36 mouse cellular contexts compared by ENCODE assay signal in genomic region chr1:157110287-157110835, GRCm38 (mm10). TPM values are rescaled to one million over a fixed set of nuclear protein-coding genes. Genes with fewer than 3 reads are reported as not detected.
A peak's percentile ranks its signal among the peaks of the same experiment; 100 is the strongest.
DNase-seq lines count a peak whose midpoint lies in the region; ATAC-seq and TF ChIP-seq lines count a peak whose summit lies in the region.
"Had no signal": no experiment of that assay in that cellular context is flagged by ENCODE, and none has a peak within 500 bp of the region (broad histone marks: within the 10 kb centered on the region; RNA-seq: fewer than 3 reads in every experiment).

No protein-coding gene starts in this region.

- H3K4me3 ChIP-seq in lung, embryonic 14.5 days (ENCODE audit: low read depth, low read length): no peak overlapping the region
- H3K4me3 ChIP-seq: forebrain, embryonic 13.5 days; heart, adult 2 months; hindbrain, embryonic 13.5 days; kidney, embryonic 15.5 days; layer of hippocampus, adult 2 months; left cerebral cortex, adult 2 months; limb, embryonic 15.5 days; liver, embryonic 13.5 days had no signal

- no peaks in the 10 kb centered on the region for H3K36me3 ChIP-seq in lung, embryonic 14.5 days (ENCODE audit: insufficient read depth)
- H3K36me3 ChIP-seq: G1E; hindbrain, embryonic 13.5 days; kidney, embryonic 15.5 days; limb, embryonic 15.5 days; liver, embryonic 13.5 days had no signal

- H3K9ac ChIP-seq in lung, embryonic 14.5 days: no peak overlapping the region
- H3K9ac ChIP-seq: forebrain, embryonic 13.5 days; hindbrain, embryonic 13.5 days; kidney, embryonic 15.5 days; limb, embryonic 15.5 days; liver, embryonic 13.5 days had no signal

- no peak overlapping the region for H3K27ac ChIP-seq in lung, embryonic 14.5 days (ENCODE audit: low read depth)
- H3K27ac ChIP-seq: forebrain, embryonic 13.5 days; heart, adult 2 months; hindbrain, embryonic 13.5 days; kidney, embryonic 15.5 days; layer of hippocampus, adult 2 months; left cerebral cortex, adult 2 months; limb, embryonic 15.5 days; liver, embryonic 13.5 days; stomach, postnatal 0 days had no signal

- no peaks in the 10 kb centered on the region for H3K9me3 ChIP-seq in lung, embryonic 14.5 days (ENCODE audit: low read depth, low read length)
- H3K9me3 ChIP-seq: forebrain, embryonic 13.5 days; G1E; hindbrain, embryonic 13.5 days; kidney, embryonic 15.5 days; limb, embryonic 15.5 days; liver, embryonic 13.5 days had no signal

- no peaks in the 10 kb centered on the region for H3K27me3 ChIP-seq in lung, embryonic 14.5 days (ENCODE audit: insufficient read depth, low read length)
- H3K27me3 ChIP-seq: forebrain, embryonic 13.5 days; hindbrain, embryonic 13.5 days; kidney, embryonic 15.5 days; limb, embryonic 15.5 days; liver, embryonic 13.5 days; Patski had no signal

- peak; percentile 15 for DNase-seq in gastrocnemius, adult 18-20 months (ENCODE audit: low spot score)
- no peak for DNase-seq in gastrocnemius, postnatal 14 days
- peak; percentile 21 for DNase-seq in lung, embryonic 14.5 days
- DNase-seq in lung, postnatal 25 days (ENCODE audit: low spot score): no peak
- peak; percentile 48 for DNase-seq in MN1 (ENCODE audit: low spot score)
- no peak for DNase-seq in kidney, adult 18-20 months
- DNase-seq in ovary, adult 18-20 months (ENCODE audit: low spot score): no peak
- DNase-seq: cerebellum, adult 8-10 months; embryo, embryonic 11 days; gastrocnemius, postnatal 36 days; heart, adult 2 months; heart, postnatal 4 days; kidney, adult 11 months; liver, embryonic 13.5 days; lung, adult 18-20 months; lung, postnatal 10 days; right cerebral cortex, adult 18-20 months had no signal

- H3K4me2 ChIP-seq in lung, embryonic 14.5 days: no peak overlapping the region
- H3K4me2 ChIP-seq: forebrain, embryonic 13.5 days; hindbrain, embryonic 13.5 days; kidney, embryonic 15.5 days; limb, embryonic 15.5 days; liver, embryonic 13.5 days; midbrain, embryonic 11.5 days had no signal

- ATAC-seq in lung, embryonic 14.5 days (ENCODE audit: insufficient read depth): no peak
- ATAC-seq in inflammation-experienced regulatory T-cells, adult 6 months: peak; percentile 67
- ATAC-seq: forebrain, embryonic 13.5 days; midbrain, embryonic 16.5 days; Patski had no signal

- intact Hi-C loops in gastrocnemius, postnatal 14 days (cut with DNase I; ENCODE audit: low total_unique reads): no loop called here

- no peaks in the 10 kb centered on the region for H3K4me1 ChIP-seq in lung, embryonic 14.5 days (ENCODE audit: insufficient read depth)
- H3K4me1 ChIP-seq: forebrain, embryonic 13.5 days; liver, embryonic 13.5 days had no signal

- WGBS in lung, embryonic 14.5 days: 57% methylated on average over 6 of the region's 6 CpGs

- no peak for TF ChIP-seq CTCF in lung, embryonic 14.5 days (IDR thresholded peaks at IDR 0.05; ENCODE audit: low read depth)

RNA-seq across cellular contexts. Expression of gene Tex35, which starts 1.9 kb away (rescaled TPM):
- not detected for total RNA-seq in gastrocnemius, adult 18-20 months (2021)
- not detected for total RNA-seq in gastrocnemius, postnatal 14 days (2021)
- polyA plus RNA-seq in lung, embryonic 14.5 days (2014; fragmentation: Nextera tagmentation; extraction: Ambion mirVana): not detected in 2 replicates
- under 1 TPM in 1 of 3 experiments, not detected in 2; 0.43 TPM for polyA plus RNA-seq in inflammation-experienced regulatory T-cells, adult 6 months (2017; shearing (Covaris generic))
- total RNA-seq: G1E; gastrocnemius, postnatal 36 days; heart, adult 2 months; layer of hippocampus, adult 2 months; layer of hippocampus, postnatal 14 days; left cerebral cortex, adult 2 months; left cerebral cortex, postnatal 36 days; neutrophil, adult 5-6 weeks had no signal
- polyA plus RNA-seq: forebrain, embryonic 13.5 days; G1E; heart, adult 2 months; heart, embryonic 14.5 days; hindbrain, embryonic 13.5 days; kidney, embryonic 15.5 days; limb, embryonic 15.5 days; liver, embryonic 13.5 days; midbrain, embryonic 11.5 days; midbrain, embryonic 16.5 days; neural tube, embryonic 11.5 days; spleen, adult 2 months; stomach, postnatal 0 days; thymus, postnatal 0 days had no signal

Comparison
In these comparisons a context has a peak if more than half of its experiments do, and no peak if none do; other contexts are left out.
1. DNase-seq: peak in gastrocnemius, adult 18-20 months (single experiment), lung, embryonic 14.5 days (single experiment) and MN1 (single experiment); none in gastrocnemius, postnatal 14 days (single experiment), lung, postnatal 25 days (single experiment), kidney, adult 18-20 months (single experiment) and ovary, adult 18-20 months (single experiment).